Mouse (Mus musculus) embryonic facial prominence, embryonic 14.5 days (tissue): Measurements from ENCODE around the gene Gstm5. TPM values are rescaled to one million over a fixed set of nuclear protein-coding genes. Genes with fewer than 3 reads are reported as not detected.
A peak's percentile ranks its signal among the peaks of the same experiment; 100 is the strongest.

Source experiments
- ATAC-seq: fragments of 200-750 bp; cut with Nextera tagmentation; 2 replicates; pipeline ENCODE4 v1.8.0; 2017; ENCODE audit warnings: low read depth, moderate number of reproducible peaks, moderate TSS enrichment
- DNase-seq: peaks from one replicate; pipeline ENCODE4 v3.0.0-alpha.2; 2015; ENCODE audit warnings: low spot score
- H3K27ac ChIP-seq: fragments of 300-500 bp; sonication (generic); replicated peaks from 2 replicates; pipeline ENCODE4 v1.5.1; 2014; ENCODE audit warnings: low read depth, mild to moderate bottlenecking, low read length, moderate library complexity
- H3K27me3 ChIP-seq: fragments of 300-500 bp; sonication (generic); replicated peaks from 2 replicates; pipeline ENCODE4 v1.6.1; 2014; ENCODE audit warnings: low read length; ENCODE audit not compliant: control insufficient read depth, insufficient read depth
- H3K36me3 ChIP-seq: fragments of 300-500 bp; sonication (generic); 2 replicates; pipeline ENCODE4 v1.6.1; 2014; ENCODE audit warnings: low read length, mixed read lengths; ENCODE audit not compliant: control insufficient read depth, insufficient read depth
- H3K4me1 ChIP-seq: fragments of 300-500 bp; sonication (generic); 2 replicates; pipeline ENCODE4 v1.6.1; 2014; ENCODE audit warnings: antibody characterized with exemption, low read length; ENCODE audit not compliant: control insufficient read depth, insufficient read depth
- H3K4me2 ChIP-seq: fragments of 300-500 bp; sonication (generic); 2 replicates; pipeline ENCODE4 v1.6.1; 2014; ENCODE audit warnings: low read depth, mild to moderate bottlenecking, low read length, moderate library complexity, mixed read lengths
- H3K4me3 ChIP-seq: fragments of 300-500 bp; sonication (generic); 2 replicates; pipeline ENCODE4 v1.5.1; 2014; ENCODE audit warnings: low read depth, mild to moderate bottlenecking, low read length
- H3K9ac ChIP-seq: fragments of 300-500 bp; sonication (generic); 2 replicates; pipeline ENCODE4 v1.6.1; 2014; ENCODE audit warnings: low read depth, mild to moderate bottlenecking, low read length, moderate library complexity, mixed read lengths
- H3K9me3 ChIP-seq: fragments of 300-500 bp; sonication (generic); 2 replicates; pipeline ENCODE4 v1.6.1; 2016; ENCODE audit warnings: low read length; ENCODE audit not compliant: control insufficient read depth
- WGBS: fragments of 180-500 bp; shearing (Covaris S2); extraction: QIAGEN DNeasy Blood & Tissue Kit; methylation state at CpG from one replicate; pipeline ENCODE4 v1.1.7; 2014; 5-methylcytosine and 5-hydroxymethylcytosine counted together
- polyA plus RNA-seq: library from polyadenylated mRNA; unstranded; fragments of >200 nt; fragmentation: Nextera tagmentation; extraction: Ambion mirVana; gene quantifications from 2 replicates; pipeline ENCODE4 v1.2.1, GENCODE M21; 2014

Gstm5 gene
- polyA plus RNA-seq, 1 experiment from 2014 or later = 226 TPM

- Histone ChIP-seq H3K4me2 (no peak overlapping the region), H3K4me1 (0 out of 2 replicates have a peak, but pooled peaks cover 3% of the 10 kb centered on the region), H3K4me3 (no peak overlapping the region), H3K9me3 (no peaks in the 10 kb centered on the region), H3K27me3 (no peaks in the 10 kb centered on the region), H3K36me3 (no peaks in the 10 kb centered on the region), H3K27ac (no peak overlapping the region), H3K9ac (no peak overlapping the region)
- ATAC-seq = peak; percentile 66
- WGBS = 6% methylated on average over 8 of the region's 8 CpGs
- peak; percentile 90 for DNase-seq
These were observed 28.5 kb upstream of the Gstm5 start for GRCm38 (mm10) chr3:107867086-107867485.

GRCm38 (mm10) chr3:107868452-107868851 lies 27.2 kb upstream of the Gstm5 start:
- no peak overlapping the region for H3K9ac ChIP-seq
- ATAC-seq = no peak
- no peak overlapping the region for H3K4me2 ChIP-seq
- no peak overlapping the region for H3K4me3 ChIP-seq
- no peak for DNase-seq
- H3K27ac ChIP-seq = no peak overlapping the region
- no peaks in the 10 kb centered on the region for H3K9me3 ChIP-seq
- no peaks in the 10 kb centered on the region for H3K36me3 ChIP-seq
- 0 out of 2 replicates have a peak, but pooled peaks cover 3% of the 10 kb centered on the region for H3K4me1 ChIP-seq
- H3K27me3 ChIP-seq = no peaks in the 10 kb centered on the region
- 83% methylated on average over 21 of the region's 22 CpGs for WGBS

- ATAC-seq (peak; percentile 53; the same call in 1 of the 2 replicates), DNase-seq (peak; percentile 35)
- Histone ChIP-seq H3K27ac (no peak overlapping the region), H3K4me2 (no peak overlapping the region), H3K4me1 (0 out of 2 replicates have a peak, but pooled peaks cover 3% of the 10 kb centered on the region), H3K9me3 (no peaks in the 10 kb centered on the region), H3K9ac (0 out of 2 replicates have a peak overlapping the region, but pooled peaks have one; percentile 40), H3K36me3 (no peaks in the 10 kb centered on the region), H3K4me3 (no peak overlapping the region), H3K27me3 (no peaks in the 10 kb centered on the region)
- 15% methylated on average over 7 of the region's 7 CpGs for WGBS
These were observed 26.5 kb upstream of the Gstm5 start for GRCm38 (mm10) chr3:107869097-107869496.

GRCm38 (mm10) chr3:107869925-107870324 lies 25.7 kb upstream of the Gstm5 start:
- ATAC-seq (no peak), DNase-seq (no peak)
- Histone ChIP-seq H3K27me3 (no peaks in the 10 kb centered on the region), H3K9ac (no peak overlapping the region), H3K4me1 (0 out of 2 replicates have a peak, but pooled peaks cover 3% of the 10 kb centered on the region), H3K4me2 (no peak overlapping the region), H3K36me3 (no peaks in the 10 kb centered on the region), H3K9me3 (no peaks in the 10 kb centered on the region), H3K27ac (no peak overlapping the region), H3K4me3 (no peak overlapping the region)
- 63% methylated on average over 4 of the region's 4 CpGs for WGBS

- no peak for ATAC-seq
- no peak overlapping the region; the same call in 1 of the 2 replicates for H3K4me2 ChIP-seq
- 60% methylated on average over 24 of the region's 24 CpGs for WGBS
These were observed 22.0 kb upstream of the Gstm5 start for GRCm38 (mm10) chr3:107873335-107874251.

GRCm38 (mm10) chr3:107875231-107875630 lies 20.4 kb upstream of the Gstm5 start:
- Histone ChIP-seq H3K27ac (no peak overlapping the region), H3K4me1 (no peaks in the 10 kb centered on the region), H3K4me2 (no peak overlapping the region), H3K27me3 (no peaks in the 10 kb centered on the region), H3K9ac (no peak overlapping the region), H3K4me3 (no peak overlapping the region), H3K9me3 (no peaks in the 10 kb centered on the region), H3K36me3 (no peaks in the 10 kb centered on the region)
- no peak for ATAC-seq
- WGBS = 72% methylated on average over 6 of the region's 6 CpGs
- no peak for DNase-seq

More at GRCm38 (mm10) chr3:107873335-107874251, 22.0 kb upstream of the Gstm5 start:
- no peaks in the 10 kb centered on the region for H3K9me3 ChIP-seq
- no peak overlapping the region for H3K27ac ChIP-seq
- no peak overlapping the region for H3K9ac ChIP-seq
- H3K36me3 ChIP-seq = no peaks in the 10 kb centered on the region
- H3K4me3 ChIP-seq = no peak overlapping the region
- DNase-seq = no peak
- H3K27me3 ChIP-seq = no peaks in the 10 kb centered on the region
- H3K4me1 ChIP-seq = 0 out of 2 replicates have a peak, but pooled peaks cover 3% of the 10 kb centered on the region

GRCm38 (mm10) chr3:107877005-107877404 lies 18.6 kb upstream of the Gstm5 start, which contains the start of gene Eps8l3:
Gene Eps8l3, plus strand, starts transcription at chr3:107877229.
- WGBS = 86% methylated on average over 4 of the region's 5 CpGs
- no peak for ATAC-seq
- DNase-seq = no peak
- Histone ChIP-seq H3K9ac (no peak within 1 kb of the TSS), H3K9me3 (no peaks in the 10 kb centered on the region), H3K27me3 (no peaks in the 10 kb centered on the region), H3K4me2 (no peak within 1 kb of the TSS), H3K4me1 (no peaks in the 10 kb centered on the region), H3K27ac (no peak within 1 kb of the TSS), H3K36me3 (no peaks in the 10 kb centered on the region), H3K4me3 (no peak within 1 kb of the TSS)

- no peaks in the 10 kb centered on the region for H3K9me3 ChIP-seq
- H3K4me3 ChIP-seq = no peak overlapping the region
- H3K36me3 ChIP-seq = no peaks in the 10 kb centered on the region
- DNase-seq (no peak), ATAC-seq (no peak)
- no peaks in the 10 kb centered on the region for H3K4me1 ChIP-seq
- H3K9ac ChIP-seq = no peak overlapping the region
- no peak overlapping the region for H3K27ac ChIP-seq
- H3K4me2 ChIP-seq = no peak overlapping the region
- WGBS = 79% methylated on average over 12 of the region's 12 CpGs
- H3K27me3 ChIP-seq = no peaks in the 10 kb centered on the region
These were observed 17.6 kb upstream of the Gstm5 start for GRCm38 (mm10) chr3:107877747-107878736.
